Mouse (Mus musculus): ENCODE results near the gene Map1b.

GRCm38 (mm10) chr13:99485331-99485733, 31.0 kb downstream of the Map1b start:
- TF ChIP-seq EP300 (IDR thresholded peaks at IDR 0.05) (no peak), CTCF (IDR thresholded peaks at IDR 0.05) (no peak)

All from lung, postnatal 0 days (tissue).